Mouse (Mus musculus) thymus, adult 2 months (tissue): ENCODE data around the gene H1f0. TPM values are rescaled to one million over a fixed set of nuclear protein-coding genes. Genes with fewer than 3 reads are reported as not detected.

Experiments
- DNase-seq: peaks from one replicate; pipeline ENCODE4 v3.0.0; 2021
- H3K27ac ChIP-seq: fragments of 200-500 bp; 2 replicates; pipeline ENCODE4 v1.5.1; 2012; ENCODE audit warnings: low read length, control low read depth; ENCODE audit not compliant: control insufficient read depth, insufficient read depth
- H3K27me3 ChIP-seq: fragments of 200-500 bp; 2 replicates; pipeline ENCODE4 v1.6.1; 2012; ENCODE audit warnings: mild to moderate bottlenecking, low read length, moderate library complexity, mixed read lengths; ENCODE audit not compliant: control insufficient read depth, insufficient read depth
- H3K36me3 ChIP-seq: fragments of 200-500 bp; 2 replicates; pipeline ENCODE4 v1.6.1; 2012; ENCODE audit warnings: mild to moderate bottlenecking, low read length, moderate library complexity; ENCODE audit not compliant: control insufficient read depth, insufficient read depth
- H3K4me1 ChIP-seq: fragments of 200-500 bp; replicated peaks from 2 replicates; pipeline ENCODE4 v1.6.1; 2012; ENCODE audit warnings: low read length; ENCODE audit not compliant: control insufficient read depth, insufficient read depth
- H3K4me3 ChIP-seq: fragments of 200-500 bp; 2 replicates; pipeline ENCODE4 v1.5.1; 2012; ENCODE audit warnings: mild to moderate bottlenecking, low read length, control low read depth, moderate library complexity; ENCODE audit not compliant: control insufficient read depth, insufficient read depth
- CTCF ChIP-seq: fragments of 200-500 bp; IDR thresholded peaks from 2 replicates; pipeline ENCODE4 v1.5.1; 2012; ENCODE audit warnings: mild to moderate bottlenecking, control low read depth, low read length, moderate library complexity, borderline replicate concordance; ENCODE audit not compliant: control insufficient read depth, poor library complexity, insufficient read depth; ENCODE audit errors: extremely low read depth
- POLR2A ChIP-seq: fragments of 200-500 bp; IDR thresholded peaks from 2 replicates; pipeline ENCODE4 v1.6.1; 2012; ENCODE audit warnings: mild to moderate bottlenecking, low read length, control low read depth, moderate library complexity; ENCODE audit not compliant: control insufficient read depth, poor library complexity, insufficient read depth; ENCODE audit errors: extremely low read depth
- WGBS: fragments of 180-500 bp; shearing (Covaris S2); methylation state at CpG from one replicate; pipeline ENCODE4 v1.1.7; 2018; 5-methylcytosine and 5-hydroxymethylcytosine counted together
- polyA plus RNA-seq: library from polyadenylated mRNA; depleted of rRNA; stranded (reverse); fragments of >200 nt; gene quantifications from 2 replicates; pipeline ENCODE4 v1.2.3, GENCODE M21; 2012

The H1f0 gene
- polyA plus RNA-seq, 1 experiment: 35.7 TPM

DNA sequence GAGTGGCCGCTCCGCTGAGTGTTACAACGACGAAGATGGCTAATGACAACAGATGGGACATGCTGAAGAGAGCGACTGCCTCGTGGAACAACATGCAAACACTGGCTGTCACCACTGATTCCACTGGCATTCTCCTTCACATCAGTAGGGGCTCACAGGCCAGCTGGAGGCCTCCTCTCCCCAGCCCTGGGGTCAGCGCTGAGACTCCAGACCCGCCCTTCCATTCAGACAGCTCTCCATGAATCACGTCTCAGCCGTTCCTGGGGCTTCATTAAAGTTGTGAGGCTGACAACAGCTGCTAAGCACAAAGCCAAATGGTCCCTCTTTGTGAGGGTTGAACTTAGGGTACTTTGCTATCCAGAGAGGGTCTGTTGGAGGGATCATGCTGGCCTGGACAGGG, 16.7 kb upstream of the H1f0 start:
- Histone ChIP-seq H3K4me3 (no peak overlapping the region), H3K27me3 (no peaks in the 10 kb centered on the region), H3K4me1 (no peaks in the 10 kb centered on the region), H3K27ac (no peak overlapping the region), H3K36me3 (no peaks in the 10 kb centered on the region)
- TF ChIP-seq POLR2A: no peak
- TF ChIP-seq CTCF: no peak
- no peak for DNase-seq
- WGBS: 88% methylated on average over 10 of the region's 10 CpGs

DNA sequence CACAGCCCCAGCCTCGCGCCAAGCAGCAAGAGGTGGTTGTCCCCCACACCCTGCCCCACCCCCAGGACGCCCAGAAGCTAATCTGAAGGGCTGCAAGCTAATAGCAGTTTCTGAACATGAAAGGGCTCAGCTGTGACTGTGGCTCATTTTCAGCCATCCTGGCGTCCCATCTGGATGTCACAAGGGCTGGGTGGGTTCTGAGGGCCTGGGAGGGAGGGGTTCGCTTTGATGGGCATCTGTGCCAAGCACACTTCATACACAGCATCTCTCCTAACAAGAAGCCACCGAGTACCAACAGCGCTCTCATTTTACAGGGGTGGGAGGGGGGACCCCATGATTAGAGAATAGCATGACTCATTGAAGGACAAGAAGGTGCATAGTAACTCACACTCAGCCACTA, 14.9 kb upstream of the H1f0 start:
- WGBS: 80% methylated on average over 7 of the region's 7 CpGs
- Histone ChIP-seq H3K4me3 (no peak overlapping the region), H3K4me1 (no peaks in the 10 kb centered on the region), H3K27me3 (no peaks in the 10 kb centered on the region), H3K36me3 (no peaks in the 10 kb centered on the region), H3K27ac (no peak overlapping the region)
- TF ChIP-seq CTCF (no peak), POLR2A (no peak)
- DNase-seq: no peak

DNA sequence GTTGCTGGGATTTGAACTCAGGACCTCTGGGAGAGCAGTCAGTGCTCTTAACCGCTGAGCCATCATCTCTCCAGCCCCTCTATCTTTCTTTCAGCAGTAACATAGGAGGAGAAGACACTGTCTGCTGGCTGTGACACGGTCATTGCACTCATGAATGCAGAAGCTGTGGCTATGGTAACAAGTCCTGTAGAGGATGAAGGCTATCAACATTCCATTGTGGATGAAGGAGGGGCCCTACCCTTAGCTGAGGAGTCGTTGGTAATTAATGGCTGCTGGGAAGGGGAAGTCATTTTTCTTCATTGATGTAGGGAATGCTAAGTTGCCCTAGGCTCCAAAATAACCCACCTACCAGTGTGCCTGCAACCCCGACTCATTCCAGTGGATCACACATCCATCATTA, 10.1 kb upstream of the H1f0 start:
- H3K4me1 ChIP-seq: no peaks in the 10 kb centered on the region
- TF ChIP-seq CTCF: no peak
- DNase-seq: no peak
- H3K27me3 ChIP-seq: no peaks in the 10 kb centered on the region
- no peaks in the 10 kb centered on the region for H3K36me3 ChIP-seq
- H3K4me3 ChIP-seq: no peak overlapping the region
- no peak overlapping the region for H3K27ac ChIP-seq
- 66% methylated on average over 4 of the region's 4 CpGs for WGBS

DNA sequence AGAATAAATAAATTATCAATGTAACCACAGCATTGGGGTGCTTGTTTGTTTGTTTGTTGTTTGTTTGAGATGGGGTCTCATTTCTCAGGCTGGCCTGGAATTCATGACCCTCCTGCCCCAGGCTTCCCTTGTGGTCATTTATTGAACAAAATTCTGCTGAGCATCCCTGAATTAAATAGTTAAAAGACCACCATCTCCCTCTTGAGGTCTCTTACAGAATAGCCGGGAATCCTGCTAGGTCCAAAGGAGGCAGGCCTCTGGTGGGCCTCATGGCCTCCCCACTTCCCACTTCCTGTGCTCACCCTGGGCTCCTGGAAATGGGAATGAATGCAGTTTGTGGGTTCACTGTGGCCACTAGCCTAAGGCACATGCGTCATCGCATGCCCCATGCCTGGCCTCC, 9.4 kb upstream of the H1f0 start:
- Histone ChIP-seq H3K4me1 (no peaks in the 10 kb centered on the region), H3K27me3 (no peaks in the 10 kb centered on the region), H3K36me3 (no peaks in the 10 kb centered on the region), H3K27ac (no peak overlapping the region), H3K4me3 (no peak overlapping the region)
- 92% methylated on average over 3 of the region's 3 CpGs for WGBS
- DNase-seq: no peak
- TF ChIP-seq POLR2A (no peak), CTCF (no peak)

DNA sequence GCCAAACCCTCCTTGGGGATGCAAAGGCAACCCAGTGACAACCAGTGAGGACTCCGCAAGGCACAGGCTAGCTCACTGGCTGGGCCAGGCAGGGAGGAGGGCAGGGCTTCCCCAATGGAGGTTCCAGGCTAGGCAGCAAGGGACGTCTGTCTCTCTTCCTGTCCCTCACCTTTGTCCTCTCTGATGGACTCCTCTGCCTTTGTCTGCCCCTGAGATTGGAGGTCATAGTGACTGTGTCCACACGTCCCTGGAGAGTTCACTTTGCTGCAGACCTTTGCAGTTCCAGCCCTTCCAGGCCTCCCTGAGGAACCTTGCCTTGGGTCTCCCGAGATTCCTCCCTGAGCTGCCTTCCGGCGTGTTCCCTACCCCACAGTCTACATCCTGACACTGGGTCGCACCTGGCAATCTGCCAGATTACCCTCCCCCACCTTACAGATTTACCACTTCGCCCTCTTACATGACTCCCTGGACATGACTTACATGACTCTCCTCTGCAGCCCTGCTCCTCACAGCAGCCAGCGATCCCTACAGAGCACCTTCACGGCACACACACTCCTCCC, 5.5 kb upstream of the H1f0 start:
- no peak for DNase-seq
- no peaks in the 10 kb centered on the region for H3K27me3 ChIP-seq
- H3K4me3 ChIP-seq: no peak overlapping the region
- 91% methylated on average over 10 of the region's 10 CpGs for WGBS
- no peaks in the 10 kb centered on the region for H3K36me3 ChIP-seq
- peaks cover 5% of the 10 kb centered on the region; the same call in 1 of the 2 replicates for H3K4me1 ChIP-seq
- no peak overlapping the region for H3K27ac ChIP-seq
- TF ChIP-seq POLR2A (no peak), CTCF (no peak)

DNA sequence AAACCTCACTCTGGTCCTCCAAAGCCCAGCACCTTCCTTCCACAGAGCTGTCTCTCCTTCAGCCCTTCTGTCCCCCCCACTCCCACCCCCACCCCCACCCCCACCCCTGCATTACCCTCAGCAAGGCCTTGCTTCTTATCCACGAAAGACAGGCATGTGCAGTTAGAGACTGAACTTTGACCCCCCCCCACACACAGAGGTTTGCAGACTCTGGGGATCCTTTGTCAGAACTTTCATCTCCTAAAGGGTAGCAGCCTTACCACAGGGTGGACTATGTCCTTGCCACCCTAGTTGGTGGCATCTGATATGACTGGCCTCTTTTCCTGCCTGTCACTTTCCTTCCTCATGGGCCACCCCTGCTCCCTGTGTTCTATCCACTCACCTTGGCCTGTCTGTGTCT, 4.9 kb upstream of the H1f0 start:
- Histone ChIP-seq H3K27ac (no peak overlapping the region), H3K36me3 (no peaks in the 10 kb centered on the region), H3K27me3 (no peaks in the 10 kb centered on the region), H3K4me3 (no peak overlapping the region), H3K4me1 (peaks cover 8% of the 10 kb centered on the region; the same call in 1 of the 2 replicates)
- TF ChIP-seq CTCF (no peak), POLR2A (no peak)
- 88% methylated on average over 1 of the region's 1 CpGs for WGBS
- no peak for DNase-seq

DNA sequence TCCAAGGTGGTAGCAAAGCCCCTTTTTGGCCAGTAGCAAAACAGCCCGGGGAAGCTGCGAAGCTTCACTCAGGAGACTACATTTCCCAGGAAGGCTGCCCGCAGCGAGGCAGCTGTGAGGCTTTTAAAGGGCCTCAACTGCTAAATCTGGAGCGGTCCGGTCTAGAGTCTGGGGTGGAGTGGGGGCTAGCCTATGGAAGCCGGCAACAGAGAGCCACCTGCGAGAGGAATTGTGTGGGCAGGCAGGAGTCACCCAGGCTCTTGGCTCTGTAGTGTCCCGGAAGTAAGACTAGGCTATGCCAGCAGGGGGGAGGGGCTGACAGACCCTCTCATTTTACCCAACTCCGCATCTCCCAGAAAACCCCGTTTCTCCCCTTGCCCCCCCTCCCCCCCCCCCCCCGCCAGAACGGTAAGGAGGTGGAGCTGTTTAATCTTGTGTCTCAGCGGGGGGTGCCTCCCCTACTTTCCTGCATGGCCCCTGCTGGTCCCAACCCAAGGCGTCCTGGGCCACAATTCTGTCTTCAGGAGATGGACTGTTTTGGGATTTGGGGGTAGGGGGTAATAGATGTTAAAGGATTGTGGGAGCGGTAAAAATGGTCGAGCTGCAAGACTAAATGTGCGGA, 2.5 kb upstream of the H1f0 start:
- DNase-seq: no peak
- Histone ChIP-seq H3K27ac (no peak overlapping the region), H3K4me1 (peaks cover 26% of the 10 kb centered on the region), H3K36me3 (no peaks in the 10 kb centered on the region), H3K27me3 (no peaks in the 10 kb centered on the region; the same call in 1 of the 2 replicates), H3K4me3 (no peak overlapping the region)
- TF ChIP-seq POLR2A: no peak
- TF ChIP-seq CTCF: no peak
- WGBS: 50% methylated on average over 18 of the region's 18 CpGs
